Mouse (Mus musculus) embryo, embryonic 9.5 days (tissue): ENCODE measurements around the gene Capza1.
A peak's percentile ranks its signal among the peaks of the same experiment; 100 is the strongest.
"Not testable (repeated sequence)": the region's sequence is repeated elsewhere in the genome, so short reads cannot be mapped to it uniquely, and the experiment has no call there.

ENCODE experiments used
- DNase-seq: peaks from one replicate; pipeline ENCODE4 v3.0.0-alpha.2; 2017; ENCODE audit errors: extremely low spot score

Capza1 gene

DNA sequence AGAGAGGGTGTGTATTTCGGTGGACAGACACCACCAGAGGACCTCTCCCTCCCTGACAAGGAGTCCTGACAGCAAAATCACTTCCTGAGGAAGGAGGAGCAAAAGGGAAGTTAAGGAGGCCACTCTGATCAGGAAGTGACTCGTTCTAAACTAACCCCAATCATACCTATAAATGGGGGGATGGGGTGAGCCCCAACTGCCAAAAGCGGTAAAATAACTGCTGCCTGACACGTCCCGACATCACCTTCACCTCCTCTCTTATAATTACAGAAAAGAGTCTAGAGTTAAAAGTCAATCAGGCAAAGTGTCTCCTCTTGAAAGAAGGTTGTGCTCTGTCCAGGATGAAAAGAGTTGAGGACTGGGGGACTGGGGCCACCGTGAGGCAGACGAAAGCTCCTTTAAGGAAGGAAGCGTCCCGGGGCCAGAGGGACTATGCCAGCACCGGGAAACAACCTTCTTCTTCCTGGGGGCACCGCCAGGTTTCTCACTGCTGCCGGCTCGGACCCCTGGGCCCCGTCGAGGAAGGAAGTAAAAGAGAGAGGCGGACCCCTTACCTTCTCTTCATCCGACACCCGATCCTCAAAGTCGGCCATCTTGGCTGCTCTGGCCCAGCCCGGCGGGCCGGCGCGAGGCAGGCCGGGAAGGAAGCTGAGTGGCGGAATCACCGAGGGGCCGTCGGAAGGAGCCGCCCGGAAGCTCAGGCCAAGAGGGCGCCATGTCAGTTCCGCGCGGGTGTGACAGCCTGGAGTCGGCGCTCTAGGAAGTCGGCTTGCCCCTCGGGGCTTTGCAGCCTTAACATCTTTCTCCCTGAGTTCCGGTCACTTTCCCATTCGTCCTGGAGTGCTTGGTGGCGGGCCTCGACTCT is at the start of gene Capza1, which contains the start of gene St7l:
Gene Capza1 (minus strand): TSS at position 720 of the 865 bp plus-strand sequence.
Gene St7l (plus strand): TSS at position 220 of the 865 bp plus-strand sequence.
- DNase-seq = peak; percentile 89

DNA sequence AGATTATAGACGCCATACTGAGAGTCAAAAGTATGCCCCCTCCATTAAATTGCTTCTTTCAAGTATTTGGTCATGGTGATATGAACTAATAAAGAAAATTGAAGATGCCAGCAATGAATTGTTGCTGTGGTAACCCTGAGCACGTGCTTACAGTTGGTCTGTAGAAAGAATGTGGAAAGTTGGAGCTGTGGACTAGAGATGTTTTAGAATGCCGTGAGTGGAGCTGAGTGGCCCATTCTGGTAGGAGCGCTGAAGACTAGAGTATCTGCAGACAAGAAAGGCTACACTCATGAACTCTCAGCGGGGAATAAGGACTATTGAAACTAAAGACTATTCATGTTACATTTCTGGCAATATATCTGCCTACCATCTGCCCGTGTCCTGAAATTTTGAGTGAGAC is 44.9 kb upstream of the Capza1 start:
- DNase-seq = no peak

DNA sequence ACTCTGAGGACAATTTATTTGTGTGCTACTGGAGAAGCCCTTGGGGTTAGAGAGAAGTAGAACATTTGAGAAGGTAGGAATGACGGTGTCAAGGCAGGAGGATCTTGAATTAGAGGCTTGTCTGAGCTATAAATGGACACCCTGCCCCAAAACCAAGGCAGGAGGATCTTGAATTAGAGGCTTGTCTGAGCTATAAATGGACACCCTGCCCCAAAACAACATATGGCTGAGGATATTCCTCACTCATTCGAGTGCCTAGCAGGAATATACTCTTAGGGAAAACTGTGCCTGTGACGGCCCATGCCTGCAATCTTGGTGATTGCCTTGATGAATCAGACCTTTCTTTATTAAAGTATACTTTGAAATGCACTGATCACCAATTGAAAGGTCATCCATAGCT is 41.7 kb upstream of the Capza1 start:
- no peak for DNase-seq

DNA sequence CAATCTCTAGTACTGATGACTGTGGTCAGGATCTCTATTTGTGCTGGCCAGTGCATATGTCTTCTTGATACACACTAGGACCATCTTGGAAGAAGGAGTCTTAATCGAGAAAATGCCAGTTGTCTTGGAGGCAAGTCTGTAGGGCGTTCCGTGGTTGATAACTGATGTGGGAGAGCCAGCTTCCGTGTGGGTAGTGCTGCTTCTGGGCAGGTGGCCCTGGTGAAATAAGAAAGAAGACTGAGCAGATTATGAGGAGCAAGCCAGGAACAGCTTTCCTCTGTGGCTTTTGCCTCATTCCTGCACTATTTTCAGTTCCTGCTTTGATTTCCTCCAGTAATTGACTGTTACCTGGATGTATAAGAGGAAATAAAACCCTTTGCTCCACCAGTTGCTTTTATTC is 41.1 kb upstream of the Capza1 start:
- DNase-seq = no peak

DNA sequence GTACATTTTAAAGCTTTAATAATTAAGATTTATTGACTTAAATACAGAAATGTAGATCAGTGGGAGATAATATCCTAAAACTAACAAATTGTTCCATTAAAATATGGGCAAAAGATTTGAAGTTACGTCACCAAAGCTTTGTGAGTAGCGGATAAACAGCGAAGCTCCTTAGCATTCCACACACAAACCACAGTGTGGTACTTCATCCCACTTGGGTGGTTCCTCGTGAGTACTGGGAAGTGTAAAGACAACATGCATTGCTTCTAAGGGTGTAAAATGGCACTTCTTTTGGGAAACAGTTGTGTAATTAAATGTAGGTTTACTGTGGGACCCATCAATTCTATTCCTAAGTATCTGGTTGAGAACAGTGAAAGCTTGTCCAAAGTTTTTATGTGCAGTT is 36.8 kb upstream of the Capza1 start:
- DNase-seq = no peak

DNA sequence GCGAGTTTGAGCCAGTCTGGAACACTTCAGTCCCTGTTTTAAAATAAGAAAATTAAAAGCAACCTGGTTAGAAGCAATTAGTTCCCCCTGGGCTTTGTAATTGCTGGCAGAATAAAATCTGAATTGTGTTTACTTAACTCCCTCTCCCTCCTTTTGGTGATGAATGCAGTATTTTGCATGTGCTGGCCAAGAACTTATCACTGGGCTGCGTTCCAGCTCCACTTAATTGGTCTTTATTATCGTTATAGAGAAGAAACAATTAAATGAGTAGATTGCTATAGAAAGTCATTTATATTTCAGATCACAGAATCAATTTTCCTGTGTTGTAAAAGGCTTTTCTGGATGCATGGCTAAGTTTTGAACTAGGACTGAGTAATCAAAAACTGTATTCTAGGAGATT is 31.8 kb upstream of the Capza1 start:
- DNase-seq = no peak

DNA sequence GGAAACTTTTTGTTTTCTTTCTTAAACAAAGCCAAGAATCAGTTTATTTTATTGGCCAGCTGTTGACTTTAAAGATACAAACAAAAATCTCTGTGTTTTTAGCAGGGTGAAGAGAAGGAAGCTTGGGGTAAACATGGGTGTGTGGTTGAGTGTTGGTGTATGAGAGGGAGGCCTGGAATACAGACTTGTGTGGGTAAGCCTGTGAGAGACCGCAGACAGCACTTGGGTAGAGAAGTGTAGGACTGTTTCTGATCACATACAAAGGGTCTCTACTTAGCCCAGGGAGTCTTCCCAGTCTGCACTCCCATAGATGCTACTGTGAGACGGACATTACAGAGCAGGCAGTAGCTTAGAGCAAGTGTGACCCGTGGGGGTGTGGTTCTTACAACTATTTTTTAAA is 24.3 kb upstream of the Capza1 start:
- DNase-seq = no peak

DNA sequence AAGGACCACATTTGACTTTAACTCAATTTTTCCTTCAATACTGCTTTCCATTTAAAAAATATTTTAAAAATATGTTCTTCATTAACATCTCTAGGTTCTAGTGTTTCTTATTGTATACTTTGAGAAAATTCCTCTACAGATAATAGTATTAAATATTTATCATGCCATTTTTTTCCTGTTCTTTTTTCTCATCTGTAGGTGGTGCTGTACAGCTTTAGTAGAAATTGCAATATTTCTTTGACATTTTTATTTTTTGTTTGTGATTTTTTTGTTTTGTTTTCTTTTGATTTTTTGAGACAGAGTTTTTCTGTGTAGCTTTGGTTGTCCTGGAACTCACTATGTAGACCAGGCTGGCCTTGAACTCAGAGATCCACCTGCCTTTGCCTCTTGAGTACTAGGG is 5.3 kb upstream of the Capza1 start:
- DNase-seq = no peak

DNA sequence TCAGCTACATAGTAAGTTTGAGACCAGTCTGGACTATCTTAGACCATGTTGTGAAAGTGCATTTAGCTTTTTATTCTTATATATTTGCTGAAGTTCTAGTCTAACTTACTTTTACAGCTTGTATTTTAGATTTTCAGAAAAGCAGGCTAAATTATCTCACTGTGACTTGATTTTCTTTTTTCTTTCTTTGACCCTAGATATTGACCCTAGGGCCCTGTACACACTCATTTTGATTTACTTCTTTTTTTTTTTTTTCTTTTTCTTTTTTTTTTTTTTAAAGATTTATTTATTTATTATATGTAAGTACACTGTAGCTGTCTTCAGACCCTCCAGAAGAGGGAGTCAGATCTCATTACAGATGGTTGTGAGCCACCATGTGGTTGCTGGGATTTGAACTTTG is 2.4 kb upstream of the Capza1 start:
- DNase-seq = not testable (repeated sequence)

DNA sequence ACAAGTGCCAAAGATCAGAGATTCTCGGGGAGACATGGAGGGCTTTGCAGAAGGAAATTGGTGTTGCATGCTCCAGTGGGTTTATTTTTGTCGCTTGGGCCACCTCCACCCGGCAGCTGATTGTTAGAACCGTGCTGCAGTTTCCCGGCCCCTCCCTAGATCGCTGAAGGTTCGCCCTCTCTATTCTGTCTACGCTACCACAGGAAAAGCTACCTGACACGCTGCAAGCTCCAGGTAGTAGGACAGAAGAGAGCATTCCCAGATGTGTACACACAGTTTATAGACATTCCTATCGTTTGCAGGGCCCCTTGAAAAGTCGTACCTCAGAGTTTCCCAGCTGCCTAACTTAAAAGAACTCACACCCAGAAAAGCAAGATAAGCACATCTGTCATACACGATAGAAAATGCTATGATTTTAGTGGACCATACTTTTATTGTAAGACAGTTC is 1.1 kb upstream of the Capza1 start:
- no peak for DNase-seq

DNA sequence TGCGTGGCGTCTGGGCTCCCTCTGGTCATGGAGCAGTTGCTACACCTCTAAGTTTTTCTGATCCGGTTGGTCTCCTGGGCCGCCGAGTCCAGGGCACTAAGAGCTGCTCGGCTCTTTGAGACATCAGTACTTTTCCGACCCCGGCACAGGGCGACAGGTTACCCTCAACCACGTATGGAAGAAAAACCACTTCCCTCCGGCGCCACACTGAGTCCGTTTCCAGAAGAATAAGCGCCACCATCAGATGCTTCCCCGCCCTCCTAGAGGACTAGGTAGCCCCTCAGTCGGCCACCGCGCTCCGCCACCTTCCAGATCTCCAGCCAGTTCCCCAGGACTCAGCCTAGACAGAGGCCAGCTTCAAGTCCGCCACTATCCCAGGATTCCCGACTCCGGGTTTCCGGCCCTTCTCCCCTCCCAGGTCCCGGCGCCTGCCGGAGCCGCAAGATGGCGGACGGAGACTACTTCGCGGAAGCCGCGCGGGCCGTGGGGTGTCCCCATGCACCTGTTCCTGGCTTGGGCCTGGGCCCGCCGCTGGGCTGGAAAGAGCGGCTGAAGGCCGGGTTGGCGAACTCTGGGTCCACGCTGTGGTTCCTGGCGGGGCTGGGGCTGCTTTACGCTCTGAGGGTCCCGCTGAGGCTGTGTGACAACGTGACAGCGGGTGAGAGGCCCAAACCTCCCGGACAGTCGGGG is 491 bp upstream of the Capza1 start:
- DNase-seq = peak; percentile 86

DNA sequence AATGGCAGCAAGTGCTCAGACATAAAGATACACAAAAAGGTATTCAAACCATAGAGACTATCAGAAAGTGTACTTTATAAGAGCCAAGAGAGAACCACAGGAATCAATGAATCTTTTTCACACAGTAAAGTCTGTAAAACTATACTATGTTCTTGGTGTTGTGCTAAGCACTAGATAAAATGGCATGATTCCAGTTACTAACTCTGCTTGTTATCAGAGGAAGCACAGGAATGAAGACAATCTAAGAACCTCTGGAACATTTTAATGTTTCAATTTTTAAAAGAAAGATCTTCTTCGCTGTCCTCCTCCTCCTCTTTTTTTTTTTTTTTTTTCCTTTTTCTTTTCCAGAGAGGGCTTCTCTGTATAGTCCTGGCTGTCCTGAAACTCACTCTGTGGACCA is 5.7 kb downstream of the Capza1 start:
- DNase-seq = no peak

DNA sequence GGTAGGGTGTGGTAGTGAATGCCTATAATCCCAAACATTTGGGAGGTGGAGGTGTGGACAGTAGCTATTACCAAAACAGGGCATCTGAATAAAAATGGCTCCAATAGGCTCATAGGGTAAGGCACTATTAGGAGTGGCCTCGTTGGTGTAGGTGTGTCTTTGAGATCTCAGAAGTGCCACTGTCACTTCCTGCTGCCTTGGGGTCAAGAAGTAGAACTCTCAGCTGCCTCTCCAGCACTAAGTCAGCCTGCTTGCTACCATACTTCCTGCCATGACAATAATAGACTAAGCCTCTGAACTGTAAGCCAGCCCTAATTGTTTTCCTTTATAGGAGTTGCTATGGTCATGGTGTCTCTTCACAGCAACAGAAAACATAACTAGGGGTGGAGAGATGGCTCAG is 8.2 kb downstream of the Capza1 start:
- DNase-seq = no peak

DNA sequence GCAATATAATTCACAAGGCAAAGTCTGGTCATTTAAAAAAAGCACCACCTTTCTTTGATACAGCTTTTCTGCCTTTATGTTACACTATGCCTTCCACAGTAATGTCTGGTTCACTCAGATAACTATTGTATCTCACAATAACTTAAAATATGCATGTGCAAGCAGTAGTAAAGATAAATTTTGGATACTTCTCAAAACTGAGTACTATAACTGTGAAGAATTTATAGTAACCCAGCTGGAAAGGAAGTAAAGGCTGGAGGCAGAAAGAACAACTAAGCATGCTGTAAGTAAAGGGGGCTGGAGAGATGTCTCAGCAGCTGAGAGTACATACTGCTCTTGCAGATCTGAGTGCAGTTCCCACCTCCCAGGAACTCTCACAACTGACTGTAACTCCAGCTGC is 9.4 kb downstream of the Capza1 start:
- no peak for DNase-seq

DNA sequence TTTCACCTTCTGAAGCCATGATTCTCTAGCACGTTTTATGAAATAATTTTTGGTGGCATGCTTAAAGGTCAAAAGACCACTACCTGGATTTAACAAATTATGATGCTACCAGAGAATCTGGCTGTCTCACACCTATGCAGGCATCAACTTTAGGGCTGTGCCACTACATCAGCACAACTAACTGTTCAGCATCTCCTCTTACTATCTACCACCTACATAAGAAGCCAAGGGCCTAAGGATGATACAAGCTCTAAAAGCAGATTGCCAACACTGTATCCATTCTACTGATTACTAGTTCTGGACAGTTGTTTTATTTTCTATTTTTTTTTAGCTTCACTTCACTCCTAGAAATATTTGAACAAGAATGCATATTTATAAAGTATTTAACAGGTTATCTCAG is 9.8 kb downstream of the Capza1 start:
- no peak for DNase-seq

DNA sequence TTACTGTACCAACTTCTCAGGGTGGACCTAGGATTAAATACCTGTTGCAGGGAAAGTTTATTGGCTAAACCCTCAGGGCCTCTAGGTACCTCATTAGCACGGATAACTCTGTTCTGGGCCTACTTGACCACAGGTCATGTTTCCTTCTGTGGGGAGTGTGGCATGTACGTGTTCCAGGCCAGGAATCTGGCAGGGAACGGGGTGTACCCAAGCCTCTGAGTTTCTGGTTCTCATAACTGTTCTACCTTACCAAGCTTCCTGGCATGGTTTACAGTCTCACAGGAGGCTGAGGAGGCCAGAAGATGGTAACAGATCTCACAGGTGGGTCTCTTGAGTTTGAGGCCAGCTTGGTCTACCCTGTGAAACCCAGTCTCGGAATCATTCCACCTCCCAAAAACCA is 17.7 kb downstream of the Capza1 start:
- no peak for DNase-seq

DNA sequence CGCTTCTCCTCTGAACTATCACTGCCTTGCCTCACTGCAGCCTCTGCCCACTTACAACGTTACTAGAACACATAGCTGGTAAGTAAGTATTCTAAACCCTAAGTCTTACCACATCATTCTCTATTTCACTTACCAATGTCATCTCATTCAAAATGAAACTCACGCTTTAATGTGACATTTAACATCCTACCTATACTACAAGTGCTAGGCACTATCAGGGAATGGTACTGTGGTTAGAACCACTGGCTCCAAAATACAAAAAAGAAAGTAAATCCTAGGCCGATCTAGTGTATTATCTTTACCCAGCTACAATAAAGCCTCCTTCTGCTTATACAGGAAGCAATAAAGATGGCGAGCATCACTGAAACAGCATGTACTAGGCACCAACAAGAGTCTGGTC is 23.3 kb downstream of the Capza1 start:
- DNase-seq = no peak

DNA sequence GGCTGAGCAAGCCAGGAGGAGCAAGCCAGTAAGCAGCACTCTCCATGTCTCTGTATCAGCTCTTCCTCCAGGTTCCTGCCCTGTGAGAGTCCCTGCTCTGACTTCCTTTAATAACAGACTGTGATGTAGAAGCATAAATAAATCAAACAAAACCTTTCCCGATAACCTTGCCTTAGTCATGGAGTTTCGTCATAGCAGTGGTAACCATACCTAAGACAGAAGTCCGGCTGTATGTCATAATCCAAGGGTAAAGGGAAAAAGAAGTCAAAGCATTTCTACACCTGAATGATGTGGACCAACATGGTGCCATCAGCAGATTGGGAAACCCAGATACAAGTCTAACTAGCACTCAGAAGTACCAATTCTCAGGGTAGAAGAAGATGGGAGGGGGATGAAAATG is 28.5 kb downstream of the Capza1 start:
- no peak for DNase-seq

DNA sequence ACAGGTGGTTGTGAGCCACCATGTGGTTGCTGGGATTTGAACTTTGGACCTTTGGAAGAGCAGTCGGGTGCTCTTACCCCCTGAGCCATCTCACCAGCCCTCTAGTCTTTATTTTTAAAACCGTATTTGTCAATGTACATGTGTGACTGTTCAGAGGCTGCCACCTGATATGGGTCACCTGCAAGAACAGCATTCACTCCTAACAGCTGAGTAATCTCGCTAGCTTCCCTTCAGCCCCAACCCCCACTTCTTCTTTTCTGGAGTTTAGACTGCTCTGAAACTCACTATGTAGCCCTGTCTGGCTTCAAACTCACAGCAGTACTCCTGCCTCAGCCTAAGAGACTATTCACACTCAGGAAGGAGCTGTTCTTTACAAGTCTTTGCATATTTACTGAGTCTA is 41.9 kb downstream of the Capza1 start:
- no peak for DNase-seq

DNA sequence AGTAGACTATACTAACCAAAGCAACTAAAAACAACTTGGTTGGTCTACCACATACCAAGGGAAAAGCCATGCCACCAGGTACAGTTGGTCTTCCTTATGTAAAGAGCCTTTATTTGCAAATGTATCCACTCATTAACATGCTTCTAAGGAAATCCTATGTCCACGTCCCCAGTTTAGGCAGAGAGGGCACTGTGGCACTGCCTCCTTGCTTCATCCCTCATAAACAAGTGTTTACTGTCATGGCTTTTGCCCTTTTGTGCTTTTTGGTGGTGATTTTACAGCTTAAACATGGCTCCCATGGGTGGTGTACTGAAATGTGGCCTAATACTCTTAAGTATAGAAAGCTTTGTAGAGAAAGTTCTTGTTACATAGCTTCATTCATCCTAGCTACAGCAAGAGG is 43.9 kb downstream of the Capza1 start:
- no peak for DNase-seq

DNA sequence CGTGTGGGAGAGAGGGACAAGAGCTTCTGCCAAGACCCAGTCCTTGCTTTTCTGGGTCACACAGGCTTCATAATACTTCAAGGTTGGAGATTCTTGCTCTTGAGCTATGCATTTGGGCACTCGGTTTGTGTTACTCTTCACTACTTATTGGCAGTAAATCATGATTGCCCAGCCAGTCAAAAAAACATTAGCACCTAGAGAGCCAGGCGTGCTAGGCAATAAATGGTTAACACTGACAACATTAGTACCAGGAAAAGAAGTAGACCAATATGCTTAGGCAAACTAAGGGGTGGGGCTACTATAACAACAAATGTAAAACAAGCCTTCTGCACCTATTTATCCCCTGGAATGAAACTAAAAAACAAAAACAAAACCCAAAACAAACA is 45.6 kb downstream of the Capza1 start:
- no peak for DNase-seq

DNA sequence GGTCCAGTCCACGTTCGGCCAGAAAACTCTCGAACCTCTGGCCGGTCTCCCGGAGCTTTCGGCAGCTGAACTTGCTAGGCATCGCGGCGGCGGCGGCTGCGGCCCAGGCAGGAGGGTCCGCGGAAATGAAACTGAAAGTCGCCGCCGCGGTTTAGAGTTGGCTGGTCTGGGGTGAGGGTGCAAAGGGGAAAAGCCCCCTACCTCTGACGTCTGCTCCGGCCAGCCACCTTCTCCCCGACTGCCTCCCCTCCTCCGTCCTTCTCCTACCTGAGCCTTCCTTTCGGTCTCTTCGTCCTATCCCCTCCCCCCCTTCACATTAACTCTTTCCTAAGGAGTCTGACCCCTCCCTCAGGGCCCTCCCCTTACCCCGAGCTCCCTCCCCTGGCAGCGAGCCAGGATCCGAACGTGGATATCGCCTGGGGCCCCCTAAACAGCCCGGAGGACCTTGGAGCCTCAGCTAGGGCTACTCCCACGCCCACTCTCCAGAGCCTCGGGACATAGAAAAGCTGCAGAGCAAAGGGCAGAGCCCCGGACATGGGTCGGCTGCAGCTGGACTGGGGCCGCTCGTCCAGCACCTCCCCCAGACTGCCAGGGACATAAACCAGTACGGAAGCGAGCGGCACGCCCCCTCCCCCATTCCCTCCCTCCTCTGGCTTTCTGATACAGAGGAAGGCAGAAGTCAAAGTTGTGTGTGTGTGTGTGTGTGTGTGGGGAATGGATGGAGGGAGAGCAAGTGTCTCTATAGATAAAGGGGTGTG is 46.1 kb downstream of the Capza1 start, which contains the start of gene Mov10:
Gene Mov10 (minus strand): TSS at position 573 of the 758 bp plus-strand sequence.
- peak; percentile 84 for DNase-seq
